Mouse (Mus musculus): Measurements from ENCODE around the gene Tcf7l2. TPM values are rescaled to one million over a fixed set of nuclear protein-coding genes. Genes with fewer than 3 reads are reported as not detected.

The Tcf7l2 gene
- polyA plus RNA-seq, 1 experiment from 2014 or later: 142 TPM

DNA sequence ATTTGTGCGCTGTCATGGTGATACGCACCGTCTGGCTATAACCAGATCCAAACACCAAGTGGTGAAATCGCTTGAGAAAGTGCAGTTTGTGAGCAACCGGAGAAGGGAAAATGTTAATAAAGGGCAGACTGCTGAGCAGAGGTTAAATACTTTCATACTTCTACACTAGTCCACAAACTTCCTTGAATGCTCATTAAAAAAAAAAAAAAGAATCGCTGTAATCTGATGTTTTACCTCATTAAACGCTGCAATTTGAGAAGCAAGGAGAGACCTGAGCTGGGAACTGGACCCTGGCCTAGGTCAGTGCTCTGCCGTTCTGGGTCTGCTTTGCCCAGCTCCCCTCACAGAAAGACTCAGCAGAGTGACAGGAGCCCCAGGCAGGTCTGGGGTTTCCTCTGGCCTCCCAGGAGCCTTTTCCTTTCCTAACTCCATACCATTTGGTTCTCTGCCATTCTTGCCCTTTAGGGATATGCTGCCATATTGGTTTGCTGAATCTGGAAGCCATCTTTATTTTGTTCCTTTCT, 33.5 kb upstream of the Tcf7l2 start:
- no peak overlapping the region for H3K27ac ChIP-seq
- no peaks in the 10 kb centered on the region for H3K36me3 ChIP-seq
- WGBS: 26% methylated on average over 8 of the region's 8 CpGs
- no peak overlapping the region for H3K9ac ChIP-seq
- H3K27me3 ChIP-seq: peaks cover 3% of the 10 kb centered on the region; the same call in 1 of the 2 replicates
- H3K4me1 ChIP-seq: peaks cover 10% of the 10 kb centered on the region
- no peak for ATAC-seq (ENCODE audit: insufficient number of reproducible peaks, insufficient read depth, low FRiP score, low TSS enrichment, low read depth)
- no peak overlapping the region for H3K4me2 ChIP-seq
- H3K9me3 ChIP-seq: no peaks in the 10 kb centered on the region
- no peak overlapping the region for H3K4me3 ChIP-seq

DNA sequence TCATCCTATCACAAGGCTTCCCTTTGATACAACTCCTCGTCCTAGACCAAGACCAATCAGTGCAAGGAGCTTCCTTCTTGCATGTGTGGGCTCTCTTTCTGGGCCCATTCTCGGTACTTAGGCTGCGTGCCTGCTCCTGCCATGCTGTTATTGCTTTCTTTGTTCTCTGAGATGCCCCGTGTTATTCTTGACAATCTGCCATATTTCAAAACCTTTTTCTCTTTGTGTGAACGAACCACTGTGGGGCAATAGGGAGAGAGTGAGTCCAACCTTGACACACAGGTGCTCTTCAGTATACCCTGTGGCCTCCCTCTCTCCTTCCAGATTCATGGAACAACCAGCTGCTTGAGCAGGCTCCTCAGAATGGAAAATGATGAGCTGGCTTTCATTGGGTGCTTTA, 30.8 kb upstream of the Tcf7l2 start:
- 75% methylated on average over 5 of the region's 5 CpGs for WGBS
- no peaks in the 10 kb centered on the region for H3K9me3 ChIP-seq

DNA sequence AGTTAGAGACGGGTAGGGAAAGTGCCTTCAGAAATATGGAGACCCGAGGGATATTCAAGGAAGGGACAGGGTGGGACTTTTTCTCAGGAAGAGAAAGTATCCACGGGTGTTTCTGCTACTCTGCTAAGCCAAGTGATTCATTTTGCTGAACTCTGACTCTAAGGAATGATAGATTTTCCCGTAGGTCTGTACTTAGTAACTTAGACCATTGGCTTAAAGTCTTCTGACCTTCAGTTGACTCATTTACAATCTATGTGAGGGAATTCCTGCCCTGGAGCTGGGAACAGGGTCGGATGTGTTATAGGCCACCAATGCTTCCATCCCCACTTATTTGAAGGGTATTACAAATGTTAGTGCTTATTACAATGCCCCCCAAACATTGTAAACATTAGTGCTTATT, 29.9 kb upstream of the Tcf7l2 start:
- 76% methylated on average over 5 of the region's 5 CpGs for WGBS

More for the DNA sequence above, 30.8 kb upstream of the Tcf7l2 start:
- Histone ChIP-seq H3K36me3 (no peaks in the 10 kb centered on the region), H3K9ac (no peak overlapping the region), H3K4me1 (peaks cover 10% of the 10 kb centered on the region), H3K27me3 (peaks cover 3% of the 10 kb centered on the region; the same call in 1 of the 2 replicates), H3K4me3 (no peak overlapping the region), H3K27ac (no peak overlapping the region), H3K4me2 (no peak overlapping the region)
- no peak for ATAC-seq (ENCODE audit: insufficient number of reproducible peaks, insufficient read depth, low FRiP score, low TSS enrichment, low read depth)

DNA sequence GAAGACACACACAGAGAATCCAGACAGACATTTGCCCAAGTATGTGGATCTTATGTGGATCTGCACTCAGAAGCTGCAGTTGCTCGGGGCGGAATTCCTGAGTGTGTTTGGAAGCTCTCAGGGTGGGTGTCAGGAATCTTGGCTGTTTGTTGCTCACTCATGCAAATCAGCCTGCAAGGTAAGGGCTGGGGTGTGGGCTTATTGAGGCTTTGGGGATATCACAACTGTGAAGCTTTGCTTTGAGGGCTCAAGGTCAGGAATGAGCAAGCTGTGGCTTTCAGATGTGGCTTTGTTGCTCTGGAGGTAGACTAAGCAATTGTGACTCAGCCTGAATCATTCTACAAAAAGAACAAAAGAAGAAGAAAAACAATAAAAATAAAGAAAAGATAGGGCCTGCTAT, 28.9 kb upstream of the Tcf7l2 start:
- Histone ChIP-seq H3K9ac (no peak overlapping the region), H3K4me1 (peaks cover 6% of the 10 kb centered on the region; the same call in 1 of the 2 replicates), H3K36me3 (no peaks in the 10 kb centered on the region), H3K4me2 (no peak overlapping the region), H3K27ac (no peak overlapping the region), H3K4me3 (no peak overlapping the region), H3K27me3 (no peaks in the 10 kb centered on the region), H3K9me3 (no peaks in the 10 kb centered on the region)
- 94% methylated on average over 2 of the region's 2 CpGs for WGBS
- ATAC-seq (ENCODE audit: insufficient number of reproducible peaks, insufficient read depth, low FRiP score, low TSS enrichment, low read depth): no peak

More for the DNA sequence above, 29.9 kb upstream of the Tcf7l2 start:
- no peak for ATAC-seq (ENCODE audit: insufficient number of reproducible peaks, insufficient read depth, low FRiP score, low TSS enrichment, low read depth)
- Histone ChIP-seq H3K4me2 (no peak overlapping the region), H3K4me3 (no peak overlapping the region), H3K36me3 (no peaks in the 10 kb centered on the region), H3K4me1 (peaks cover 10% of the 10 kb centered on the region), H3K27me3 (no peaks in the 10 kb centered on the region), H3K27ac (no peak overlapping the region), H3K9ac (no peak overlapping the region), H3K9me3 (no peaks in the 10 kb centered on the region)

DNA sequence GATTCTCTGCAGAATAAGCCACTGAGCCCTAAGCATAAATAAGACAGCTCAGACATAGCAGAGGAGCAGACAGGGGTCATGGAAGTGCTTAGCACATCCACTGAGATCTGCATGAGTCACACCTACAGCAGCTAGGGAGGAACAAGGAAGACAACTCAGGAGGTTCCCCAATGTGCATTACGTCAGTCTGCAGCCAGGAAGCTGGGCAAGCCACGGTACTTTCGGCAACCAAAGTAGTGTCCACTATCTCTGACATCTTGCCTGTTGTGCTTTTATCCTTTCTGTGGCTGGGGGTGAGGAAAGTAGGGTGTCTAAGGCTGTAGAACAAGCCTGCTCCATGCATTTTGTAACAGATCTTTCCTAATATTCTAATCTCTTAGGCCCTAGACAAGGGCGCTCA, 27.6 kb upstream of the Tcf7l2 start:
- H3K9ac ChIP-seq: no peak overlapping the region
- no peak for ATAC-seq (ENCODE audit: insufficient number of reproducible peaks, insufficient read depth, low FRiP score, low TSS enrichment, low read depth)
- H3K36me3 ChIP-seq: no peaks in the 10 kb centered on the region
- H3K27ac ChIP-seq: no peak overlapping the region
- no peaks in the 10 kb centered on the region for H3K9me3 ChIP-seq
- no peaks in the 10 kb centered on the region for H3K4me1 ChIP-seq
- H3K4me2 ChIP-seq: no peak overlapping the region
- 90% methylated on average over 4 of the region's 4 CpGs for WGBS
- H3K27me3 ChIP-seq: no peaks in the 10 kb centered on the region
- no peak overlapping the region for H3K4me3 ChIP-seq

DNA sequence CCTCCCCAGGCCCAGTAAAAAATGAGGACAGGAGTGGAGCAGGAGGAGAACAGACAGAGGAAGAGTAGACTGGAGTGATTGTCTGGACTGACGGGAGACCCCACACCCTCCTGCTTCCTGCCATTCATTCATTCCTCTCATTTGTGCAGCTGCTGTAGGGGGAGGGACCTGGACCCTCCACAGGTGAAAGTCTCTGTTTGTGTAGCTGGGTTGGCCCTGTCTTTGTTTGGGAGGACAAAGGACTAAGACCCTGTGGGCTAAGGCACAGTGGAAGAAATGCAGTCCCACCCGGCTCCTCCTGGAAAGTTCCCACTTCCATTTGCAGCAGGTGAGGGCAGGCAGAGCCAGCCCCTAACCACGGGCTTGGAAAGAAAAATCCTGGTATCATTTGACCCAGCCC, 27.0 kb upstream of the Tcf7l2 start:
- Histone ChIP-seq H3K4me1 (0 out of 2 replicates have a peak, but pooled peaks cover under 1% of the 10 kb centered on the region), H3K36me3 (no peaks in the 10 kb centered on the region), H3K27ac (no peak overlapping the region), H3K9ac (no peak overlapping the region), H3K4me3 (no peak overlapping the region), H3K9me3 (no peaks in the 10 kb centered on the region), H3K4me2 (no peak overlapping the region), H3K27me3 (no peaks in the 10 kb centered on the region)
- ATAC-seq (ENCODE audit: insufficient number of reproducible peaks, insufficient read depth, low FRiP score, low TSS enrichment, low read depth): no peak
- WGBS: 37% methylated on average over 3 of the region's 3 CpGs

DNA sequence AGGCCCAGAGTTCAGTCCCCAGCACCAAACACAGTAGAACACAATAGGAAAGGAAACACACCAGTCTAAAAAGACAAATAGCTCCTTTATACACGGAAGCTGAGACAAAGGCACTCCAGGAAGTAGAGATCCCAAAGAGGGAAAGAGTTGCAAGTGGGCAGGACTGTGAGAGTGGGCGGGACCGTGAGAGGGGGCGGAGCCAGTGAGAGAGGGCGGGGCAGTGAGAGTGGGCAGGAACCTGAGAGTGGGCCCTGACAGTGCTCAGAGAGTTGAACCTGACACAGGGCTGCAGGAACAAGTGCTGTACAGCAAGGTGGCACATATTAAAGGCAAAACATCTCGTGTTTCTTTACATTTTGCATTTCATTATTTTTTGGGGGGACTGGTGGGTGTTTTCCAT, 22.5 kb upstream of the Tcf7l2 start:
- peaks cover 18% of the 10 kb centered on the region for H3K4me1 ChIP-seq
- WGBS: 76% methylated on average over 6 of the region's 6 CpGs
- no peak overlapping the region for H3K4me3 ChIP-seq
- H3K4me2 ChIP-seq: no peak overlapping the region
- no peaks in the 10 kb centered on the region for H3K36me3 ChIP-seq
- no peaks in the 10 kb centered on the region for H3K9me3 ChIP-seq
- ATAC-seq (ENCODE audit: insufficient number of reproducible peaks, insufficient read depth, low FRiP score, low TSS enrichment, low read depth): no peak
- H3K9ac ChIP-seq: no peak overlapping the region
- no peak overlapping the region for H3K27ac ChIP-seq
- no peaks in the 10 kb centered on the region for H3K27me3 ChIP-seq

DNA sequence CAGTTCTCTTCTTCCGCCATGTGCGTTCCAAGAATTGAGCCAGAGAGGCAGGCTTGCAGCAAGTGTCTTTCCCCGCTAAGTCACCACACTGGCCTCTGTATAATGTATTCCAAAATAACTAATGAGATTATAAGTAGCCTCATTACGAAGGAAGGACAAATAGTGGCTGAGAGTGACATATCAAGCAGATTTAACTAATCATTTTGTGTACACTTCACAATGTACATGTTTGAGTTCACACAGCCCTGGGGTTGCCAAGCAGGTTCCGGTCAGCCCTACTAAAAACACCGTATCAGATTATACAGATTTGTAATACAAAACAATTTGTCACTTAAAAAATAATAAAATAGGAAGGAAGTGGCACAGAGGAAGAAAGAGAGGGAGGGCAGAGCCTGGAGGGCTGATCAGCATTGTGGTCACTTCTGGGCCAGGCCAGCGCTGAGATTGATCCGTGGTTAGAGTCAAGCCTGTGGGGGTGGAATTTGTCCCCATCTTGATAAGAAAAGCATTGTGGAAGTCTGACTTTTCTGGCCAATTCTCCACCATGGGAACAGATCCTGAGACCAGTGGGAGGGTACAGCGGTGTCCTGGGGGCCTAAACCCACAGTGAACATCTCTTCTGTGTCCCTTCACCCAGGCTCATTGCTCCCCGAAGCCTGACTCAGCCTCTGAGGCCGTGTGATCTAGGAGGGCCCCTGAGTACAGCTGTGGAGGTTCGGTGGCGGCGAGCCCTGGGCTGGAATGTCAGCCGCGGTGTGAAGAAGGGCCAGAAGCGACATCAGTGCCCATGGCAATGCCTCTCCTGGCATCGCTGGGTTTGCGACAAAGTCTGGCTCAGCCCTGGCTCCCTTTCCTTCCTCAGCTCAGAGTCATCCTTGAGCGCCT, 21.9 kb upstream of the Tcf7l2 start:
- ATAC-seq (ENCODE audit: insufficient number of reproducible peaks, insufficient read depth, low FRiP score, low TSS enrichment, low read depth): no peak
- WGBS: 74% methylated on average over 20 of the region's 20 CpGs

DNA sequence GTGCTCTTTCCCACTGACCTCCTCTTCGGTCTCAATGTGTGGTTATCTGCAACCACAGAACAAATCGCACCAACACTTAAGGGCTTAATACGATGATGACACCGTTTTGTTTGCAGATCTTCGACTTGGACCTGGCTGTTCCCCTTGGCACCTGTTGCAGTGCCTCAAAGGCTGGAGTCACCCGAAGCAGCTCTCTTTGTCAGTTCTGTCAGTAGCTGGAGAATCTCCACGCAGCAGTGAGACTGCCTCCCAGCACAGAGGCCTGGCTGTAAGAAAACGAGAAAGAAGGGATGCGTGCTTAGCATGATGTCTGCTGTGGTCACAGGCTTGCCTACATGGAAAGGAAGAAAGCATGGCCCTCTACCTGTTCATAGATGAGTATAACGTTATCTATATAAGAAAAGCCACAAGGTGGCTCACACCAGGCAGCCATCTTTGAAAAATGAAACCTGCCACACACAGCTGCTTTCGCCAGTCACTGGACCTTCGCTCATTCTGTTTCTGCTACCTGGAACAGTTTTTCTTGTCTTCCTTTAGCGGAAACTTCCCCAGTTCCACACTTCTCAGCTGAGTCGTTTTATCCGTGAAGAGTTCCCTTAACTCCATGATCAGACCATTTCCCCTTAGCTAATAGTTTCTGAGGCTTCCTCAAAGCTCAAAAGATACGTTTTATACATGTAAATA, 21.1 kb upstream of the Tcf7l2 start:
- H3K36me3 ChIP-seq: no peaks in the 10 kb centered on the region
- H3K4me2 ChIP-seq: no peak overlapping the region
- no peak for ATAC-seq (ENCODE audit: insufficient number of reproducible peaks, insufficient read depth, low FRiP score, low TSS enrichment, low read depth)
- H3K27me3 ChIP-seq: no peaks in the 10 kb centered on the region
- H3K9me3 ChIP-seq: no peaks in the 10 kb centered on the region
- 75% methylated on average over 16 of the region's 16 CpGs for WGBS
- H3K4me3 ChIP-seq: no peak overlapping the region
- H3K4me1 ChIP-seq: peaks cover 18% of the 10 kb centered on the region
- H3K27ac ChIP-seq: no peak overlapping the region
- H3K9ac ChIP-seq: no peak overlapping the region

More for the DNA sequence above, 21.9 kb upstream of the Tcf7l2 start:
- Histone ChIP-seq H3K27me3 (no peaks in the 10 kb centered on the region), H3K9ac (no peak overlapping the region), H3K4me1 (peaks cover 18% of the 10 kb centered on the region), H3K36me3 (no peaks in the 10 kb centered on the region), H3K4me3 (no peak overlapping the region), H3K9me3 (no peaks in the 10 kb centered on the region), H3K27ac (no peak overlapping the region), H3K4me2 (no peak overlapping the region)

DNA sequence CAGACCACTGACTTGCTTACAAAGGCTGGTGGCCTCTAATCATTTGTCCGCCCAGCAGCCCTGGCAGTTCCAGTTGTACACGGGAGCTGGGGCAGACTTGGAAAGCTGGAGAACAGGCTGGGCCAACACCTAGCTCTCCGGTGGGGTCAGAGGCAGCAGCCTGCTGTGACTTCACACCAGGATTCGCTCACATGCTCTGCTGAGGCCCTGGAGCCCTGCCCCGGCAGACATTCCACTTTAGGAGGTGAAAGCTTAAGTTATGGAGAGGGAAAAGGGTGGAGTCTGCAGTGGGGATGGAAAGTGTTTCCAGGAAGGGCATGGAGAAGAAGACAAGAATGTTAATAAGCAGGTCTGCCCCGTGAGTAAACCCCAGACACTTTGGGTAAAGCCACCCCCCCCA, 19.2 kb upstream of the Tcf7l2 start:
- H3K4me1 ChIP-seq: peaks cover 18% of the 10 kb centered on the region
- H3K27ac ChIP-seq: no peak overlapping the region
- 34% methylated on average over 6 of the region's 6 CpGs for WGBS
- H3K27me3 ChIP-seq: no peaks in the 10 kb centered on the region
- no peak for ATAC-seq (ENCODE audit: insufficient number of reproducible peaks, insufficient read depth, low FRiP score, low TSS enrichment, low read depth)
- H3K4me2 ChIP-seq: no peak overlapping the region
- no peak overlapping the region for H3K9ac ChIP-seq
- no peak overlapping the region for H3K4me3 ChIP-seq
- no peaks in the 10 kb centered on the region for H3K36me3 ChIP-seq
- no peaks in the 10 kb centered on the region for H3K9me3 ChIP-seq

DNA sequence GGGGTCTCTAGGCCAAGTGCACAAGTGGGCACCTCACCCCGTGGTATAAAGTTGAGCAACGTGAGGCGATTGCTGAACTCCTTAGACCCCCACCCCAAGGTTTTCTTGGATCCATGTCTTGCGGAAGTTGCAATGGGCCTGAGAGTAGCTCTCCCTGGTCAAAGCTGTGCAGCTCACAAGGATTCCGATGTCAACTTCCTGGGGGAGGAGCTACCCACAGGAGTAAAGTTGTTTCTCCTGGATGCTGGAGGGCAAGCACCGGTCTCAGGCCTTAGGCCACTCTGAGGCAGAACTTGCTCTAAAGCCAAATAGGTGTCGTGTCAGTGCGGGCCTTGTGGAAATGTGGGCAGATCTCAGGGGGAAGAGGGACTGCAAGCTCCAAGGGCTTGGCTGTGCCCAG, 12.2 kb upstream of the Tcf7l2 start:
- Histone ChIP-seq H3K4me1 (peaks cover 14% of the 10 kb centered on the region; the same call in 1 of the 2 replicates), H3K27ac (no peak overlapping the region), H3K27me3 (0 out of 2 replicates have a peak, but pooled peaks cover 2% of the 10 kb centered on the region), H3K9ac (no peak overlapping the region), H3K36me3 (no peaks in the 10 kb centered on the region), H3K9me3 (no peaks in the 10 kb centered on the region), H3K4me3 (no peak overlapping the region), H3K4me2 (no peak overlapping the region)
- 70% methylated on average over 8 of the region's 8 CpGs for WGBS
- no peak for ATAC-seq (ENCODE audit: insufficient number of reproducible peaks, insufficient read depth, low FRiP score, low TSS enrichment, low read depth)
